Mouse (Mus musculus): ENCODE results near the gene Magel2. TPM values are rescaled to one million over a fixed set of nuclear protein-coding genes. Genes with fewer than 3 reads are reported as not detected.

Gene Magel2
- polyA plus RNA-seq, 1 experiment = not detected

- Histone ChIP-seq H3K4me1 (ENCODE audit: control insufficient read depth, insufficient read depth, low read length) (no peaks in the 10 kb centered on the region), H3K27ac (ENCODE audit: insufficient read depth, low read depth, low read length) (no peak within 1 kb of the TSS), H3K4me3 (ENCODE audit: insufficient read depth, low read length) (peak within 1 kb of the TSS; percentile 64)
- TF ChIP-seq POLR2A (IDR thresholded peaks at IDR 0.05; ENCODE audit: borderline replicate concordance, low read depth, low read length) = no peak
- no peak for TF ChIP-seq CTCF (IDR thresholded peaks at IDR 0.05; ENCODE audit: low read depth, low read length)
Measured at GRCm38 (mm10) chr7:62419493-62420360, 42.9 kb downstream of the Magel2 start, which contains the start of gene Mkrn3. Gene Mkrn3, minus strand, starts transcription at chr7:62420139.

- Histone ChIP-seq H3K4me3 (ENCODE audit: insufficient read depth, low read length) (no peak overlapping the region), H3K4me1 (ENCODE audit: control insufficient read depth, insufficient read depth, low read length) (no peaks in the 10 kb centered on the region), H3K27ac (ENCODE audit: insufficient read depth, low read depth, low read length) (no peak overlapping the region)
- TF ChIP-seq POLR2A (IDR thresholded peaks at IDR 0.05; ENCODE audit: borderline replicate concordance, low read depth, low read length) = no peak
- no peak for TF ChIP-seq CTCF (IDR thresholded peaks at IDR 0.05; ENCODE audit: low read depth, low read length)
Measured at GRCm38 (mm10) chr7:62420566-62420965, 43.8 kb downstream of the Magel2 start.

- no peak overlapping the region for H3K27ac ChIP-seq (ENCODE audit: insufficient read depth, low read depth, low read length)
- H3K4me1 ChIP-seq (ENCODE audit: control insufficient read depth, insufficient read depth, low read length) = no peaks in the 10 kb centered on the region
- no peak overlapping the region for H3K4me3 ChIP-seq (ENCODE audit: insufficient read depth, low read length)
- TF ChIP-seq CTCF (IDR thresholded peaks at IDR 0.05; ENCODE audit: low read depth, low read length) (no peak), POLR2A (IDR thresholded peaks at IDR 0.05; ENCODE audit: borderline replicate concordance, low read depth, low read length) (no peak)
Measured at GRCm38 (mm10) chr7:62423210-62423609, 46.4 kb downstream of the Magel2 start.

- H3K4me3 ChIP-seq (ENCODE audit: insufficient read depth, low read length) = no peak overlapping the region
- no peak overlapping the region for H3K27ac ChIP-seq (ENCODE audit: insufficient read depth, low read depth, low read length)
- no peak for TF ChIP-seq CTCF (IDR thresholded peaks at IDR 0.05; ENCODE audit: low read depth, low read length)
- TF ChIP-seq POLR2A (IDR thresholded peaks at IDR 0.05; ENCODE audit: borderline replicate concordance, low read depth, low read length) = no peak
- no peaks in the 10 kb centered on the region for H3K4me1 ChIP-seq (ENCODE audit: control insufficient read depth, insufficient read depth, low read length)
Measured at GRCm38 (mm10) chr7:62428337-62428736, 51.5 kb downstream of the Magel2 start.

Other genes starting within 250 kb of the Magel2 start
- not detected in 2 replicates for gene Ndn, start 30.4 kb upstream of the Magel2 start, polyA plus RNA-seq (2012; ENCODE audit: insufficient read depth, insufficient read length, missing spikeins)
- gene Mkrn3, start 43.1 kb downstream of the Magel2 start, polyA plus RNA-seq (2012; ENCODE audit: insufficient read depth, insufficient read length, missing spikeins) = not detected in 2 replicates
- gene Peg12, start 87.5 kb downstream of the Magel2 start, polyA plus RNA-seq (2012; ENCODE audit: insufficient read depth, insufficient read length, missing spikeins) = 0.32 TPM in 1 of 2 replicates, not detected in the other

Measured in bone marrow macrophage, adult 2 months (primary cell).